Mouse (Mus musculus) left cerebral cortex, adult 2 months (tissue): Measurements from ENCODE around the gene Epb41l4b. TPM values are rescaled to one million over a fixed set of nuclear protein-coding genes. Genes with fewer than 3 reads are reported as not detected.

Experiments used
- DNase-seq, 2 experiments: peaks; one replicate each; pipeline ENCODE4 v3.0.0; 2021 to 2022; ENCODE audit warnings: low spot score in 2 of 2, mixed read lengths in 1 of 2; ENCODE audit errors: extremely low spot score in 1 of 2
- H3K27ac ChIP-seq: fragments of 200-600 bp; 2 replicates; pipeline ENCODE4 v1.8.1; 2022
- H3K4me3 ChIP-seq: fragments of 200-600 bp; 2 replicates; pipeline ENCODE4 v1.8.1; 2022
- CTCF ChIP-seq: fragments of 200-600 bp; IDR thresholded peaks from 2 replicates; pipeline ENCODE4 v1.8.1; 2022; ENCODE audit warnings: antibody characterized with exemption, mild to moderate bottlenecking, moderate library complexity
- intact Hi-C: fragments of 180-260 bp; cut with DNase I; formaldehyde crosslinking; loops from one replicate; pipeline ENCODE4 v1.15.1; 2025
- total RNA-seq, 2 experiments: library from RNA; stranded (reverse); gene quantifications; 2 replicates each; pipeline ENCODE4 v1.2.3; 2021

The Epb41l4b gene
- total RNA-seq, 2 experiments from 2014 or later, result 37.7 to 42.8 TPM

DNA sequence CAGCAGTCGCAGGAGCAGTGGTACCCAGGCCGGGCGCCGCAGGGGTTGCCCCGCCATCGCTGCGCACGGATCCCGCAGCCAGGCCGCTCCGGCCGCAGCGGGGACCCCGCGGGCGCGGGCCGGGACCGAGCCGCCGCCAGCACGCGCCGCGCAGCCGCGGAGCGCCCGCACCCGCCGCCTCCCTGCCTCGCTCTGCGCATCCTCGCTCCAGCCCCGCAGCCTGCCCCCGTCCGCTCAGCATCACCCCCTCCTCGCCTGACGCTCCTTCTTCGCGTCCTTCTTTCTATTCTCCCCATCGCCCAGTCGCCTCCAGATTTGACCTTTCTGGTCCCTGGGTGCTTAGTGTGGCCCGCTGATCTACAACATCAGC, 153.0 kb downstream of the Epb41l4b start, which contains the start of gene Frrs1l:
Frrs1l (minus strand) TSS at position 177 of the 370 bp plus-strand sequence.
- Histone ChIP-seq H3K27ac (peak within 1 kb of the TSS; percentile 90), H3K4me3 (peak within 1 kb of the TSS; percentile 66)
- DNase-seq, result peak; percentile 78 to 79
- TF ChIP-seq CTCF, result no peak
- intact Hi-C loops, result no loop called here

DNA sequence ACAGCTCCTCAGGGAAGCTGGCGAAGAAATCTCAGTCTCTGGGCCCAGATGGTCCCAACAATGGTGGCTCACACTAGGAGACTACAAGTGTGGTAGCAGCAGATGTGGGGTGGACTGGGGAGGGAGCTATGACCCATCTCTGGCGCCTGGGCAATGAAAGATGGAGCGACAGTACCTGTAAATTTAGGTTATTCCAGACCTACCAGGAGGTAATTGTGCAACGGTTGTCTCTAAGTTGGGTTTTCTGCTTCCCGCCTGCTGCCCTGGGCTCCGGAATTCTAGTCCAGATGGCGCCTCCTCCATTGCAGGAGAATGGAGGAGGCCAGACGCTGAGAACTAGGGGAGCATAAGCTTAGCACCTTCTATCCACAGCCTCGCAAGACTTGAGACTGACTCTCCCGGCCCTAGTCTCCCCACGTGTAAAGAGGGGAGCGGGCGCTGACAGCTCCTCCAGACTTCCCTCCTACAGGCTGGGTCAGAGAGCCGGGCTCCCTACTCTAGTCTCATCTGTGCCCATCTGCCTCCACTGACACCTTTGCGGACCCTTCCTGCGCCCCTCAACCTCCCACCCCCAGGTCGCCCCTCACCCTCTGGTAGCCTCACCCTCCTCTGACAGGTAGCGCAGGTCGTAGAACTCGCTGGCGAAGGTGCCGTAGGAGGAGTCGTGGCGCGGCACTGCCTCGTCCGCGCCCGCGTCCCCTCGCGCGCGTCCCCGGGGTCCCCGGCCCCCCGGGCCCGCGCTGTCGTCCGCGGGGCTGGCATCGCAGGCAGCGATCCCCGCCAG, 153.6 kb downstream of the Epb41l4b start:
- no peak for TF ChIP-seq CTCF
- Histone ChIP-seq H3K27ac (peak overlapping the region; percentile 90), H3K4me3 (peak overlapping the region; percentile 66)
- intact Hi-C loops, result loop anchor here (1.0 to 5.0 kb wide), 2 partner anchors 23 to 122 kb away; partner anchors contain the start of gene Ctnnal1
- peak; percentile 26 to 53 for DNase-seq

DNA sequence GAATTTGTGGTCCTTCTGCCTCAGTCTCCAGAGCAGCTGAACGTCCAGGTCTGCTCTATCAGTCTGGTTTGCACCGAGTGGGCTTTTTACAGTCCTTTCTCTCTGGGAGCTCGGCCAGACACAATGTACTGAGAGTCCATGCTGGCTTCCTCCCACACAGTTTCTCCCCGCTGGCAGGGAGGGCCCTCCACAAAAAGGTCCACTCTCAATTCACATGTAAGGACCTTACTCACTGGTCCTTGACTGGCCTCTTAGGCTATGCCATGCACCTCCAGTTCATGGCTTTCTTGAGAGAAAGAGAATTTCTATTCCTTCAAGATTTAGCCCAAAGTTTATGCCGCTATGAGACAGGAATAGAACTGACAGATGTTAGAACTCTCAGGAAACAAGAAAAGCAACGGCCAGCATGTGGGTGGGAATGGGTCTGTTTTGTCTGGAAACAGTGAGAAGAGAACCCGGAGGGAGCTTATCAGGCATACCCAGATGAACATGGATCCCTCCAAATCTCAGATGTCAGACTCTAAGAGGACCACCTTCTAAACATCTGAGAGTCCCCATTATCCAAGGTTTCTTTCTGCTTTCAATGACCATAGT, 177.6 kb downstream of the Epb41l4b start:
- peak in 1 of 2 experiments; percentile 42 for DNase-seq

DNA sequence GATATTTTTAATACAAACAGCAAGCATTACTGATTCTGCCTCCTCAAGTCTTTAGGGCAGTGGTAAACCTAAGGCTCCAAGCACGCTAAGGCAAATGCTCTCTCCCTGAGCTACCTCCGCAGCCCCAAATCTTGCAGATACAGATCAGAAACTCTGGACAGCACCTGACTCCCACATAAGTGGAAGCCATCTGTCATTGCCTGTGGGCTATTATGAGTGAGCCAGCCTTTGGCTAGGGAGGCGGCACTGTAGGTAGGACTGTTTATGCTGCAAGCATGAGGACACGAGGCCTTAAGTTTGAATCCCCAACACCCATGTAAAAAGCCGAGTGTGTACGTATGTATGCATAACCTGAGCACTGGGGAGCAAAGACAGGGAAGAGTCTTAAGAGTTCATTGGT, 179.6 kb downstream of the Epb41l4b start:
- peak in 1 of 2 experiments; percentile 59 for DNase-seq
- no peak overlapping the region for H3K4me3 ChIP-seq
- TF ChIP-seq CTCF, result no peak
- intact Hi-C loops, result no loop called here
- no peak overlapping the region; the same call in 1 of the 2 replicates for H3K27ac ChIP-seq

More for the DNA sequence above, 177.6 kb downstream of the Epb41l4b start:
- TF ChIP-seq CTCF, result no peak
- peak overlapping the region; percentile 25 for H3K27ac ChIP-seq
- intact Hi-C loops, result loop anchor here (1.0 kb wide), 1 partner anchor 24 kb away; no protein-coding TSS in a partner anchor
- H3K4me3 ChIP-seq, result no peak overlapping the region

DNA sequence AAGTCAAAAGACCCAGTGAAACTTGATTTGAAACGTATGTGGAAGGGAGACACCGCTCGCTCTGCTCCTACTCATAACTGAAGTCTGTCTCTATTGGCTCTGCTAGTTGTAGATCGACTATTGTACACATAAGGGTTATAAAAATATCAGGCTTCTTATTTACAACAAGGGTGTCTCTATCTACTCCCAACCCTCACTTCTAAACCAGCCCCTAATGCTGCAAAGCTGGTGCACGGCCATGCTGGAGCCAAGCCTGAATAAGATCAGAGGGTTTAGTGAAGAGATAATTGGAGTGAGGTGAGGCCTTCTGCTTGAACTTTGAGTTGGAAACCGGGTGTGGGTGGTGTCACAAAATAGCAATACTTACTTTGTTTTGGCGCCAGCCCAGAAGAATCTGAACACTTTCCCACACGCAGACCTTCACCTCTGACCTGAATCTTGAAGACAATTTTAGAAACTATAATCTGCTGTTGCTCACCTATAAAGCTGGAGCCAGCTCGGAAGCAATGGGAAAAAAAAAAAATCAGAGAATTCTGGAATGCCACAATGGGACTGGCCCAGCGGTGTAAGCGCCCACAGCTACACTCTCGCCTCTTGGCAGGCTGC, 181.8 kb downstream of the Epb41l4b start:
- DNase-seq, result no peak
- no peak overlapping the region for H3K27ac ChIP-seq
- intact Hi-C loops, result no loop called here
- H3K4me3 ChIP-seq, result no peak overlapping the region
- TF ChIP-seq CTCF, result no peak

DNA sequence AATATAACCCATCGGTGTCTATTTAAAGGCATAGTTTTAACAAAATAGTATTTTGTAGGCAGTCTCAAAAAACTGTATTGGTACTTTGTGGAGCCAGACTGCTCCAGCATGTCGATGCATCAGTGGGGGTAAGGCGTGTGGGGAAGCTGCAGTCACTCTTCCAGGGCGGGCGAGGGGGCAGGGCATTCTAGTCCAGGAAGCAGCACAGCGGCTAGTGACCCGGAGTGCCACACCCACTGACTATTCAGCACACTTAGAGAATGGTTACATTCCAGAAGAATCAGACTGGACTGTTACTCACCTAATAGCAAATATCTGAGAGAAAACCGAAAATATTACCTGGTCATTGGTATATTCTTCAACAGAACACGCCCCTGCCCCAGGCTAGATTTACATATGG, 185.7 kb downstream of the Epb41l4b start:
- DNase-seq, result no peak
- Histone ChIP-seq H3K27ac (no peak overlapping the region), H3K4me3 (no peak overlapping the region)
- no peak for TF ChIP-seq CTCF
- intact Hi-C loops, result no loop called here

DNA sequence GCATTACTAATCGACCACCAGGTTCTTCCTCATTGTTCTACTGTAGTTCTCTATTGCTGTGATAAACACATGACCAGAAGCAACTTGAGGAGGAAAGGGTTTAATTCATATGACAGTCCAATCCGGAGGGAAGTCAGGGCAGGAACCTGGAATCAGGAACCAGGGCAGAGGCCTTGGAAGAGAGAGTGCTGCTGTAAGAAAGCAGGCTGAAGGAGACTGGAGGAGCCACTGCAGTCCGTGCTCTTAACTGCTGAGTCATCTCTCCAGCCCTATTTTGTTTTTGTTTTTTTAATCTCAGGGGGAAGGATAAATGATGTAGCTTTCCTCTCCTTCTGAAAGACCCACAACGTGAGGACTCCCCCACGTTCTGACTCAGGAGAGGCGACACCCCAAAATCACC, 190.0 kb downstream of the Epb41l4b start:
- no peak overlapping the region for H3K27ac ChIP-seq
- H3K4me3 ChIP-seq, result no peak overlapping the region
- intact Hi-C loops, result no loop called here
- no peak for TF ChIP-seq CTCF
- no peak for DNase-seq

DNA sequence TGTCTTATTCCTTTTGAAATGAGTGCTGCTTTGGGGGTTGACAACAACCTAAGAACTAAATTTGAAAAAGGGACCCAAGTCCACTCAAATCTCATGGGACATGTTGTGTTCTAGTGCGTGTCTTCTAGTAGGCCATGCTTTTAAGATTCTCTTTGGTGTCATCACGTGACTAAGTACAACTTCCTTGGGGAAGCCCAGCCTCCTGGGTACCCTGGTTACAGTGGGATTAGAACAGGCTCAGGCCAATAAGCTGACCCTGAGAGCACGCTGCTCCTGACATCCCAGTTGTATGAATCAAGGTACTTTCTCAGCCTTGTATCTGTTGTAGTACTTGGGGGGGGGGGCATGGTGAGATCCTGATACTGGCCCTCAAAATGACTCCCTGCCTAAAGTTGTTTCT, 191.5 kb downstream of the Epb41l4b start:
- no peak for DNase-seq
- no peak for TF ChIP-seq CTCF
- Histone ChIP-seq H3K27ac (no peak overlapping the region), H3K4me3 (no peak overlapping the region)
- intact Hi-C loops, result no loop called here

DNA sequence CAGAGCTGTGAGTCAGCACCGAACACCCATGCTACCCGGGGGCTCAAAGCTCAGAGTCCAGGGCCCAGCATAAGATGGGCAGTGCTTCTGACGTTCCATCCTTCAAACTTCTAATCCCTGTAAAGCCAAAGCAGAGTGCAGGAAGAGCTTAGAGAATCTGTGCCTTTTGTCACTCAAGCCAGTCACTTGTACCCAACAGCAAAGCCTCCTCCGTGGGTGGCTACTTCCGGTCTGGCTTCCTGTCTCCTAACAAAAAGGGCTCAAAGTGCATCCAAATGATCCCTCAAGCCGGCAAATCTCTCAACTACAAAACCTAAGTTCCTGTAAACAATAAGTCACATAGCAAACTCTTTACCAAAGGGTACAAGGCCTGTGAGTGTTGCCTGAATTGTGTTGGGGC, 193.7 kb downstream of the Epb41l4b start:
- intact Hi-C loops, result no loop called here
- DNase-seq, result no peak
- Histone ChIP-seq H3K27ac (no peak overlapping the region), H3K4me3 (no peak overlapping the region)
- TF ChIP-seq CTCF, result no peak

DNA sequence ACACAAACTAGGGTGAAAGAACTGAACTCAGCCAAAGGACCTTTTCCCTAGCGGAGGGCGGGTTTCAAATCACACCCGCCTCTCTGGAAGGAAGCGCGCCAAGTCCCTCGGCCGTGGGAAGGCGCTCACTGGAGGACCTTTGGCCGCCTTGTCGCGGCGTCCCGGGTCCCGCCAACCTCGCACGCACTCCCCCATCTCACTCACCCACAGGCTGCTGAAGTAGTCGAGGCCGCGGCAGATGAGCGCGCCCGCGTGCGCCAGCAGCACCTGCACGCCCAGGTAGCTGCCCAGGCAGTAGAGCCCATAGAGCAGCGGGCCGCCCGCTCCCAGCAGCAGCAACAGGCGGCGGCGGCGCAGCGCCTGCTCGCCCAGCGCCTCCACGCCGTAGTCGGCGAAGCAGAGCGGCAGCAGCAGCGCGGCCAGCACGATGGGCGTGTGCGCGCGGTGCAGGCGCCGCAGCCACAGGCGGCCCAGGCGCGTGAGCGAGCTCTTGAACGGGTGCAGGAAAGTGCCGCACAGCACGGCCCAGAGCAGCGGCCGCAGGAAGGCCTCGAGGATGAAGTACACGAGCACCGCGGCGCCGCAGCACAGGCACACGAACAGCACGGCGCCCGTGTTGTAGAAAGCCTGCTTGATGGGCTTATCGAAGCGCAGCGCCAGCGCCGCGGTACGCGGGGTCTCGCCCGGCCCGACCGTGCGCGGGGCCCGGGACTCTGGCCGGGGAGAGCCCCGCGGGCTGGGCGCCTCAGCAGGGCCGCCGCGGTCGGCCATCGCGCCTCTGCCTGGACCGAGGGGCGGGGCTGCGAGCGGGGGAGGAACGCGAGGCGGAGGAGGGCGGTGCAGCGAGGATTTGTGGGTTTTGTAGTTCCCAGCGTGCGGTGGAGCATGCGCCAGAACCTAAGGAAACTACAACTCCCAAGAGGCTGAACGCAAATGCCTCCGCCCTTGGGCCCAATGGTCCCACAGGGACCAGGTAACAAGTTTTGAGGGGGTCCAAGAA, 196.3 kb downstream of the Epb41l4b start, which contains the start of gene Tmem245:
Tmem245 (minus strand) TSS at position 797 of the 1,000 bp plus-strand sequence.
- TF ChIP-seq CTCF, result no peak
- intact Hi-C loops, result no loop called here
- DNase-seq, result peak; percentile 90 to 92
- Histone ChIP-seq H3K4me3 (peak within 1 kb of the TSS; percentile 61), H3K27ac (peak within 1 kb of the TSS; percentile 88)

DNA sequence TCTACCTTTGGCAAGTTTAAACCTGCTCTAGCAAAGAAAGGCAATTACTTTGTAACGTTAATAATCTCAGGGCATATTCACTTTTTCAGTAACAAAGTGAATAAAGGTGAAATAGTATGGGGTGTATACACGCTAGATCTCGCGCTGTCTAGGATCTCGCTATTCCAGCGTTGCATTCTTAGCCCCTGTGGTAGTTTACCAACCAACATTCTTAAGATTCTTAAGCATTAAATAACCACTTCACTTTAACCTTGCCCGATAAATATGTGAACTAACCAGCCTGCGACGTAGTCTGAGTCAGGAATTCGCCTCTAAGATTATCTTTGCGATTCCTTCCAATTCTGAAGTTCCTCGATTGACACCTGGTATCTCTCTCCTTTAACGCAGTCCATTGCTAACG, 197.1 kb downstream of the Epb41l4b start:
- Histone ChIP-seq H3K27ac (peak overlapping the region; percentile 88), H3K4me3 (peak overlapping the region; percentile 61)
- DNase-seq, result no peak
- no peak for TF ChIP-seq CTCF
- intact Hi-C loops, result no loop called here
